Mouse (Mus musculus) cerebellum, adult 2 months (tissue): Measurements from ENCODE around the gene Traf5.

ENCODE experiments used
- CTCF ChIP-seq: fragments of 200-500 bp; IDR thresholded peaks from 2 replicates; pipeline ENCODE4 v1.5.1; 2011; ENCODE audit warnings: low read depth, mild to moderate bottlenecking, control low read depth, low read length, moderate library complexity, borderline replicate concordance; ENCODE audit not compliant: insufficient read depth
- POLR2A ChIP-seq: fragments of 200-500 bp; IDR thresholded peaks from 2 replicates; pipeline ENCODE4 v1.6.1; 2011; ENCODE audit warnings: low read length, control low read depth, borderline replicate concordance; ENCODE audit not compliant: insufficient read depth

- TF ChIP-seq CTCF: no peak
- TF ChIP-seq POLR2A: no peak
Measured at GRCm38 (mm10) chr1:192140313-192140712, 48.0 kb upstream of the Traf5 start.
